Mouse (Mus musculus) bone marrow, adult 2 months (tissue): ENCODE results near the gene Brsk1.

Experiments
- CTCF ChIP-seq: fragments of 200-500 bp; IDR thresholded peaks from 2 replicates; pipeline ENCODE4 v1.5.1; 2011; ENCODE audit warnings: low read length, control low read depth; ENCODE audit not compliant: control insufficient read depth, insufficient read depth
- POLR2A ChIP-seq: fragments of 200-500 bp; IDR thresholded peaks from 2 replicates; pipeline ENCODE4 v1.6.1; 2011; ENCODE audit warnings: low read depth, mild to moderate bottlenecking, control low read depth, low read length, borderline replicate concordance; ENCODE audit not compliant: control insufficient read depth

- TF ChIP-seq CTCF, result no peak
- TF ChIP-seq POLR2A, result no peak
Measured at GRCm38 (mm10) chr7:4647992-4648391, 42.4 kb upstream of the Brsk1 start.
